Mouse (Mus musculus): ENCODE data around the gene Olfr573-ps1. TPM values are rescaled to one million over a fixed set of nuclear protein-coding genes. Genes with fewer than 3 reads are reported as not detected.

Gene Olfr573-ps1
- polyA plus RNA-seq, 1 experiment: not detected

- TF ChIP-seq POLR2A (IDR thresholded peaks at IDR 0.05; ENCODE audit: low read depth, low read length) (no peak), CTCF (IDR thresholded peaks at IDR 0.05; ENCODE audit: borderline replicate concordance, insufficient read depth, low read length) (no peak)
- no peak overlapping the region for H3K27ac ChIP-seq (ENCODE audit: insufficient read depth, low read length)
- H3K4me1 ChIP-seq (ENCODE audit: control insufficient read depth, insufficient read depth, low read length): no peaks in the 10 kb centered on the region
- no peak overlapping the region for H3K4me3 ChIP-seq (ENCODE audit: insufficient read depth, low read length)
Observed at GRCm38 (mm10) chr7:102927105-102927504, 15.3 kb downstream of the Olfr573-ps1 start.

- Histone ChIP-seq H3K27ac (ENCODE audit: insufficient read depth, low read length) (no peak within 1 kb of the TSS), H3K4me1 (ENCODE audit: control insufficient read depth, insufficient read depth, low read length) (no peaks in the 10 kb centered on the region), H3K4me3 (ENCODE audit: insufficient read depth, low read length) (no peak within 1 kb of the TSS)
- TF ChIP-seq POLR2A (IDR thresholded peaks at IDR 0.05; ENCODE audit: low read depth, low read length): no peak
- TF ChIP-seq CTCF (IDR thresholded peaks at IDR 0.05; ENCODE audit: borderline replicate concordance, insufficient read depth, low read length): no peak
Observed at GRCm38 (mm10) chr7:102924109-102924508, 18.3 kb downstream of the Olfr573-ps1 start, which contains the start of gene Olfr572. Gene Olfr572, plus strand, starts transcription at chr7:102924409.

DNA sequence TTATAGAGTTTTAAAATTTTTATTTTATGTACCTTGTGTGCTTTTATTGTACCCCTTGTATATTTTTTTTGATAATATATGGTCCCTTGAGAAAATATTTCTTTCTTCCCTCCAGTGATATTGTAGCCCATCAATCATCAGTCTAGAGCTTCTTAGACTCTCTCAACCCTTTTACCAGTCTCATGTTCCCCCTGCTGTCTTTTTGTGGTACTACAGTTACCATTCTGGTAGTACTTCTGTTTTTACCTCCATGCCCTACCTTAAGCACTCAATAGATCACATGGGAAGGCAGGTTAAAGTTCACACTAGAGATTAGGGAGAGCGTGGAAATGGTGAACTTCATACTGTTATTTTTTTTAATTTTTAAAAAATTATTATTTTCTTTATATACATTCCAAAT is 22.7 kb downstream of the Olfr573-ps1 start:
- TF ChIP-seq CTCF (IDR thresholded peaks at IDR 0.05; ENCODE audit: borderline replicate concordance, insufficient read depth, low read length) (no peak), POLR2A (IDR thresholded peaks at IDR 0.05; ENCODE audit: low read depth, low read length) (no peak)
- Histone ChIP-seq H3K27ac (ENCODE audit: insufficient read depth, low read length) (no peak overlapping the region), H3K4me1 (ENCODE audit: control insufficient read depth, insufficient read depth, low read length) (no peaks in the 10 kb centered on the region)

DNA sequence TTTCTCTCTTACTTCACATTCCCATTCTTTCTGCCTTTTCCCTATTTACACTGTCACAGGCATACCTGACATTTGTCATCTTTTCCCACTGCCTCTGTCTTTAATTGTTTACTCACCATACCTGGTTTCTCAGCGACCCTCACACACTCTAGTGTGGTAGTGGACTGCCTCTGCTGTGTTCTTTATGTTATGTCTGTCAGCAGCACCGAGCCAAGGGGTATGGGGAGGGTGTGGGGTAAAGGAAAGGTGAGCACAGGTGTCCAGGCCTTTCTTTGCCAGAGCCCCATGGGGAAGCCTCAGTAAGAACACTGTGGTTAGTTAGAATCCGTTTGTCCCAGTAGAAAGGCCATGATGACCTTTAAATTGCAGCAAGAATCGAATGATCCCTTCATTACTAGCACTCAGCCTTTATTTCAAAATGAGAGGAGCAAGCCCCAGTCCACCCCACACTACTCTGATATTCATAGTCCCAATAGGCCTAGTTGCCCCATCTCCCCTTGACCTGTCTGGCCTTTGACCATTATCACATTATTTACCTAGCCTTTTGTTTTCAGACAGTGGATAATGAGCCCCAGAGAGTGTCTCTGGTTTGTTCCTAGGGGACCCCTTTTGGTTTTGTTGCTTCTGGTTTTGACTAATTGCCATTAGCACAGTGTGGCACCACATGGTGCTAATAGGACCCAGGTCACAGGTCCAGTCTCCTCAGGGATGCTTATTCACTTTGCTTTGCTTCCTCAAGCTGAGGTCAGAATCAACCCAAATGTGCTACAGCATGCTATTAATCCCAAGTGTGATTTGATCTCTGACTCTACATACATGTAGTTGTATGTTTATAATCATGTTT is 25.1 kb downstream of the Olfr573-ps1 start, which contains the start of gene Olfr571:
Gene Olfr571 (minus strand): TSS at position 505 of the 844 bp plus-strand sequence.
- H3K4me3 ChIP-seq (ENCODE audit: insufficient read depth, low read length): no peak within 1 kb of the TSS
- no peak within 1 kb of the TSS for H3K27ac ChIP-seq (ENCODE audit: insufficient read depth, low read length)
- H3K4me1 ChIP-seq (ENCODE audit: control insufficient read depth, insufficient read depth, low read length): no peaks in the 10 kb centered on the region
- TF ChIP-seq CTCF (IDR thresholded peaks at IDR 0.05; ENCODE audit: borderline replicate concordance, insufficient read depth, low read length) (no peak), POLR2A (IDR thresholded peaks at IDR 0.05; ENCODE audit: low read depth, low read length) (no peak)

More for the DNA sequence above, 22.7 kb downstream of the Olfr573-ps1 start:
- H3K4me3 ChIP-seq (ENCODE audit: insufficient read depth, low read length): no peak overlapping the region

DNA sequence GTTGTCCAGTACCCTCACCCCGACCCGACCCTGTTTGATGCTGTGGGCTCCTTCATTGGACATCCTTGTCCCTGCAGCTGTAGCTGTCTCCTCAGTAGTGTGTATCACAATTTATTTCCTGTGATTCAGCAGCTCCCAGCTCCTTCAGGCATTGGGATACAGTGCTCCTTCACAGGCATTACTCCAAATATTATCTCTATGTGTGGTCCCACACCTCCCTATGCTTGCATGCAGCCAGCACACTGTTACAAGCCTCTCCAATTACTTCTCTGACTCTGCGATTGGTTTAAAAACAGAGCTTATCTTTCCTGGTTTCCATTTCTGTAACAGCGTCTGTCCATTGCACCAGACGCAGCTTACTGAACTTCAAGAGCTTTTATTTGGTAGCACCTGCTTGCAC is 26.0 kb downstream of the Olfr573-ps1 start:
- Histone ChIP-seq H3K4me1 (ENCODE audit: control insufficient read depth, insufficient read depth, low read length) (no peaks in the 10 kb centered on the region), H3K4me3 (ENCODE audit: insufficient read depth, low read length) (no peak overlapping the region), H3K27ac (ENCODE audit: insufficient read depth, low read length) (no peak overlapping the region)
- TF ChIP-seq POLR2A (IDR thresholded peaks at IDR 0.05; ENCODE audit: low read depth, low read length) (no peak), CTCF (IDR thresholded peaks at IDR 0.05; ENCODE audit: borderline replicate concordance, insufficient read depth, low read length) (no peak)

DNA sequence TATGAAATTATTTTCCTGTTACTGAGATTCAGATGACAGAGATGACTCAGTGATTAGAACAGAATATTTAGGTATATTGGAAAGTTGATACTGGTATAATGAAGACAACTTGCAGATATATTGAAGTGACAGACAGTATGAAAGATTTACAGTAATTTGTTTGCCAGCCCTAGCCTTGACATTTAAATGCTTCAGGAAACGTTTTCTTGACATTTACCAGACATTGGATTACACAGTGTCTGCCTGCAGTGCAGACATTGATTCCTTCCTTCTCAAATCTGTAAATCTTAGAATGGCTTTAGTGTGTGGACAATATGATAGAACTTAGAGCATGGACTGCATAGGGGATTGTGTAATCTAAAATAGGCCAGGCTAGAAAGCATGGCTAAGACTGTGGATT is 27.1 kb downstream of the Olfr573-ps1 start:
- Histone ChIP-seq H3K4me1 (ENCODE audit: control insufficient read depth, insufficient read depth, low read length) (no peaks in the 10 kb centered on the region), H3K27ac (ENCODE audit: insufficient read depth, low read length) (no peak overlapping the region), H3K4me3 (ENCODE audit: insufficient read depth, low read length) (no peak overlapping the region)
- TF ChIP-seq POLR2A (IDR thresholded peaks at IDR 0.05; ENCODE audit: low read depth, low read length) (no peak), CTCF (IDR thresholded peaks at IDR 0.05; ENCODE audit: borderline replicate concordance, insufficient read depth, low read length) (no peak)

Other genes starting within 250 kb of the Olfr573-ps1 start
- not detected in 2 replicates for gene Olfr557, start 246.7 kb downstream of the Olfr573-ps1 start, polyA plus RNA-seq (2011; ENCODE audit: insufficient read length, low read depth, missing spikeins)
- not detected in 2 replicates for gene Olfr558, start 240.4 kb downstream of the Olfr573-ps1 start, polyA plus RNA-seq (2011; ENCODE audit: insufficient read length, low read depth, missing spikeins)
- gene Olfr33, start 223.5 kb downstream of the Olfr573-ps1 start, polyA plus RNA-seq (2011; ENCODE audit: insufficient read length, low read depth, missing spikeins): not detected in 2 replicates
- gene Olfr559, start 215.1 kb downstream of the Olfr573-ps1 start, polyA plus RNA-seq (2011; ENCODE audit: insufficient read length, low read depth, missing spikeins): not detected in 2 replicates
- gene Olfr560, start 183.2 kb downstream of the Olfr573-ps1 start, polyA plus RNA-seq (2011; ENCODE audit: insufficient read length, low read depth, missing spikeins): not detected in 2 replicates
- gene Olfr78, start 183.1 kb downstream of the Olfr573-ps1 start, polyA plus RNA-seq (2011; ENCODE audit: insufficient read length, low read depth, missing spikeins): not detected in 2 replicates
- gene Olfr561, start 171.4 kb downstream of the Olfr573-ps1 start, polyA plus RNA-seq (2011; ENCODE audit: insufficient read length, low read depth, missing spikeins): not detected in 2 replicates
- gene Olfr564, start 139.1 kb downstream of the Olfr573-ps1 start, polyA plus RNA-seq (2011; ENCODE audit: insufficient read length, low read depth, missing spikeins): not detected in 2 replicates
- not detected in 2 replicates for gene Olfr566, start 83.8 kb downstream of the Olfr573-ps1 start, polyA plus RNA-seq (2011; ENCODE audit: insufficient read length, low read depth, missing spikeins)
- not detected in 2 replicates for gene Olfr568, start 65.5 kb downstream of the Olfr573-ps1 start, polyA plus RNA-seq (2011; ENCODE audit: insufficient read length, low read depth, missing spikeins)
- not detected in 2 replicates for gene Olfr569, start 51.7 kb downstream of the Olfr573-ps1 start, polyA plus RNA-seq (2011; ENCODE audit: insufficient read length, low read depth, missing spikeins)
- not detected in 2 replicates for gene Olfr570, start 48.0 kb downstream of the Olfr573-ps1 start, polyA plus RNA-seq (2011; ENCODE audit: insufficient read length, low read depth, missing spikeins)
- gene Olfr571, start 25.0 kb downstream of the Olfr573-ps1 start, polyA plus RNA-seq (2011; ENCODE audit: insufficient read length, low read depth, missing spikeins): 0.21 TPM in 1 of 2 replicates, not detected in the other
- gene Olfr572, start 18.2 kb downstream of the Olfr573-ps1 start, polyA plus RNA-seq (2011; ENCODE audit: insufficient read length, low read depth, missing spikeins): not detected in 2 replicates
- gene Olfr574, start 5.9 kb upstream of the Olfr573-ps1 start, polyA plus RNA-seq (2011; ENCODE audit: insufficient read length, low read depth, missing spikeins): not detected in 2 replicates
- not detected in 2 replicates for gene Olfr575, start 16.2 kb upstream of the Olfr573-ps1 start, polyA plus RNA-seq (2011; ENCODE audit: insufficient read length, low read depth, missing spikeins)
- gene Olfr576, start 20.1 kb upstream of the Olfr573-ps1 start, polyA plus RNA-seq (2011; ENCODE audit: insufficient read length, low read depth, missing spikeins): not detected in 2 replicates
- gene Olfr577, start 33.4 kb upstream of the Olfr573-ps1 start, polyA plus RNA-seq (2011; ENCODE audit: insufficient read length, low read depth, missing spikeins): not detected in 2 replicates
- not detected in 2 replicates for gene Olfr578, start 46.7 kb upstream of the Olfr573-ps1 start, polyA plus RNA-seq (2011; ENCODE audit: insufficient read length, low read depth, missing spikeins)
- gene Olfr582, start 95.4 kb upstream of the Olfr573-ps1 start, polyA plus RNA-seq (2011; ENCODE audit: insufficient read length, low read depth, missing spikeins): not detected in 2 replicates
- gene Olfr583, start 108.7 kb upstream of the Olfr573-ps1 start, polyA plus RNA-seq (2011; ENCODE audit: insufficient read length, low read depth, missing spikeins): not detected in 2 replicates
- gene Olfr584, start 139.3 kb upstream of the Olfr573-ps1 start, polyA plus RNA-seq (2011; ENCODE audit: insufficient read length, low read depth, missing spikeins): not detected in 2 replicates
- not detected in 2 replicates for gene Olfr585, start 155.1 kb upstream of the Olfr573-ps1 start, polyA plus RNA-seq (2011; ENCODE audit: insufficient read length, low read depth, missing spikeins)
- not detected in 2 replicates for gene Olfr586, start 183.1 kb upstream of the Olfr573-ps1 start, polyA plus RNA-seq (2011; ENCODE audit: insufficient read length, low read depth, missing spikeins)
- gene Olfr588-ps1, start 198.3 kb upstream of the Olfr573-ps1 start, polyA plus RNA-seq (2011; ENCODE audit: insufficient read length, low read depth, missing spikeins): not detected in 2 replicates
- gene Olfr589, start 213.8 kb upstream of the Olfr573-ps1 start, polyA plus RNA-seq (2011; ENCODE audit: insufficient read length, low read depth, missing spikeins): not detected in 2 replicates
- not detected in 2 replicates for gene Olfr591, start 235.8 kb upstream of the Olfr573-ps1 start, polyA plus RNA-seq (2011; ENCODE audit: insufficient read length, low read depth, missing spikeins)
- gene Olfr592, start 242.2 kb upstream of the Olfr573-ps1 start, polyA plus RNA-seq (2011; ENCODE audit: insufficient read length, low read depth, missing spikeins): not detected in 2 replicates